Mouse (Mus musculus) layer of hippocampus, postnatal 25 days (tissue): ENCODE measurements at regions not wholly inside any gene's neighbourhood (a gene's known extent, or its start where the extent isn't known, plus 50 kb on each side); places are given as distances from the start of the nearest gene placed in this dataset.

Experiments used
- DNase-seq, 2 experiments: peaks; one replicate each; pipeline ENCODE4 v3.0.0; 2022; ENCODE audit warnings: mixed read lengths in 2 of 2, low spot score in 1 of 2; ENCODE audit errors: extremely low spot score in 1 of 2

GRCm38 (mm10) chr17:65193341-65193740 lies 347.2 kb downstream of the Tmem232 start:
- no peak for DNase-seq

- no peak for DNase-seq
These were observed 348.0 kb downstream of the Tmem232 start for GRCm38 (mm10) chr17:65192432-65193059.

DNA sequence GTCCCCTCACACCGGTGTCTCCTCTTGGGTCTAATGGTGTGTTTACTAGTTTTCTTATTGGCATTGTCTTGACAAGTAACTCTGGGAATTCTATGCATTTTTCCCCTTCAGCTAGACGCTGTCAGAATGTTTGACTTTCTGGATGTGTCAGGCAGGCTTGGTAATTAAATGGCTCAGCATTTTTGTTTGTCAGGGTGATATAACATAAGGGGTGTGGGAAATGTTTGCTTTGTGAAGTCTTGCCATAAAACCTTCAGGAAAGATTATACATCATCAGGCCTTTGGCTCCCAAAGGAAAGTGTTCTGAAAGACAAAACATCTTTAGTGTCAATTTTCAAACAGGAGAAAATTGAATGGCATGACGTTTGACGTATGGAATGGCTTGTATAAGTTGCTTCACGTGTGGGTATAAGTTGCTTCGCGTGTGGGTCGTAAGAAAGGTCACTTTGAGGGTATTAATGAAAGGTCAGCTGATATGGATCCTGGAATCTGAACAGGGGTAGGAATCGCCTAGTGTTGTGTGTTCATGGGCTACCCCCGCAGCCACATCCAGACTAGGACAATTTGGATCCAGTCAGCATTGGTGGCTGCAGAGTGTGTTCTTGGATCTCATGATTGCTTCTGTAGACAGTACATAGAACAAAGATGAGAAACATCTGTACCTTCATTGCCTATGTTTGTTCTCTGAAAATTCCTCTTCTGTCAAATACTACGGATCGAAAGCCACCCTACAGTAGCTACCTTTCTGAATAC lies 349.6 kb downstream of the Tmem232 start:
- DNase-seq, result no peak

DNA sequence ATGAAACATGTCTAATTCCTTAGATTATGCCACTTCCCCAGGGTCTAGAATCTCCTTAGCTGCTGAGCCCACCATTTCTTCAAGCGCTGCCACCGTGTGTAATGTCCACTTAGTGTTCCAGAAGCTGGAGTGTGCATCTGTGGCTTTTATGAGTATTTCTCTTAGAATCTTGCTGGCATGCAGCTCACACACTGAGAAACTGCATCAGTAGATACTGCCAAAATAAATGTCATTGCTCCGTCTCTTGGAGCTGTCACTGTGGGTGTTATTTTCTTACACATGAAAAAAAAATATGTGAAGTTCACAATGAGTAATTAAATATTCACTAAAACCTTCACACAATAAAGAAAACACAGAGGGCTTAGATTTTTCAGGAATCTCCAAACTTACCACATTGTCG lies 345.3 kb upstream of the 4930583I09Rik start:
- no peak for DNase-seq

DNA sequence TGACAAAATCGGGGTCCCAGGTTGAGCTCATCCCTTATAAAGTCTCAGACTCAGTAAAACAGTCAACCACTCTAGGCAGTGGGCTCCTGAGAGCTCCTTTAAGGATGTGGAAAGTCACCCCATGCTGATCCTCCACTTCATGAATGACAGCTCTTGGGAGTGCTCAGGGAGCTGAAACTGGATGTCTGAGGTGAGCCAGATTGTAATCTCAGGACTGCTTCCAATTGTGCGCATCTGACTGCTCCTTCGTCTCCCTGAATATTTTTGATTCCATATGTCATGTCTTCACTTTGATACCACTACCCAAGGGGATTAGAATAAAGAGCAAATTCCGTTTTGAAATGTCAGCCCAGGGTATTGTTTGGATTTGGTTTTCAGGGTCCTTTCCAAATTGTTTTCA lies 339.9 kb upstream of the 4930583I09Rik start:
- DNase-seq, result no peak

GRCm38 (mm10) chr17:65174114-65174513 lies 338.2 kb upstream of the 4930583I09Rik start:
- DNase-seq, result no peak

- no peak for DNase-seq
These were observed 337.4 kb upstream of the 4930583I09Rik start for GRCm38 (mm10) chr17:65173236-65173635.

GRCm38 (mm10) chr17:65170691-65171090 lies 334.8 kb upstream of the 4930583I09Rik start:
- DNase-seq, result peak in 1 of 2 experiments; percentile 16

DNA sequence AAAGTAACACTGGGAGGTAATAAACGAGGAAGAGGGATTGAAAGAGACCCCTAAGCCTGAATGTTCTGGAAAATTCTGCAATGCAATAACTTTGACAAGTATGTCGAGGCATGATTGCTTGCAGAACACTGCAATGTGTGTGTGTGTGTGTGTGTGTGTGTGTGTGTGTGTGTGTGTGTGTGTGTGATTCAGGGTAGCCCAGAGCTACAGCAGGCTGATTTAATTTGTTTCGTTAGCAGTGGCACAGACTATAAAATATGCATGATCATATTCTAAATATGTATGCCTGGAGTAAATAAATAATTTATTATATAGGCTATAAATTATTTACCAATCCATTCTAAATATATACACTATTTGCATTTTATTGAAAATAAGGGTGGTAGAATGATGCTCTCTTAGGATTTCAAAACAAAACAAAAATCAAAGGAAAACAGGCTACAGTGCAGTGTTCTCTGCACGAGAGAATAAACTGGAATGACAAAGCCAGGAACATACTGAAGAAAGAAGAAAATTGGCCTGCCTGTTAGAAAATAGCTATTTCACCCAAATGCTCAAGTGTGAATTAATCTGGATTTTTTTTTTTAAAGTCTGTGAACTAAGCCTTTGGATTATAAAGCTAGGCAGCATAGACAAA lies 334.2 kb upstream of the 4930583I09Rik start:
- no peak for DNase-seq

GRCm38 (mm10) chr17:65146376-65146775 lies 310.5 kb upstream of the 4930583I09Rik start:
- DNase-seq, result peak; percentile 10 to 25

- no peak for DNase-seq
These were observed 278.8 kb upstream of the 4930583I09Rik start for GRCm38 (mm10) chr17:65114651-65115050.

- no peak for DNase-seq
These were observed 277.2 kb upstream of the 4930583I09Rik start for GRCm38 (mm10) chr17:65113121-65113520.

- DNase-seq, result no peak
These were observed 269.8 kb upstream of the 4930583I09Rik start for GRCm38 (mm10) chr17:65105622-65106021.

- DNase-seq, result no peak
These were observed 265.3 kb upstream of the 4930583I09Rik start for GRCm38 (mm10) chr17:65101157-65101556.

GRCm38 (mm10) chr17:65082249-65082648 lies 246.4 kb upstream of the 4930583I09Rik start:
- DNase-seq, result no peak

DNA sequence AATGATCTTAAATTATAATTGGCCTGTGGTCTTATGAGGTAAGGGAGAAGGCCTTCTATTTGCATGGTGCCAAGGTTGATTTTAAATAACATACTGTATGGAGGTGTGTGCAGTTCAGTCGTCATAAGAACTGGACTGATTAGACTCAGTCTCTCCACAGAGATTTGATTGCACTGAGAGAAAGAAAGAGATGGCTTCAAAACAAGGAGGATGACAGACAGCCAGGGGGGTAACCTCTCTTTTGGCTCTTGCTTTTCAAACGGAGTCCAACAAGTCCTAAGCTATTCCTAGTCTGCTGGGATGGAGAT lies 245.9 kb upstream of the 4930583I09Rik start:
- no peak for DNase-seq

- no peak for DNase-seq
These were observed 245.4 kb upstream of the 4930583I09Rik start for GRCm38 (mm10) chr17:65081072-65081778.

GRCm38 (mm10) chr17:65074878-65075277 lies 239.0 kb upstream of the 4930583I09Rik start:
- no peak for DNase-seq

- DNase-seq, result peak in 1 of 2 experiments; percentile 56
These were observed 235.2 kb upstream of the 4930583I09Rik start for GRCm38 (mm10) chr17:65071114-65071513.

- no peak for DNase-seq
These were observed 230.3 kb upstream of the 4930583I09Rik start for GRCm38 (mm10) chr17:65066135-65066534.

DNA sequence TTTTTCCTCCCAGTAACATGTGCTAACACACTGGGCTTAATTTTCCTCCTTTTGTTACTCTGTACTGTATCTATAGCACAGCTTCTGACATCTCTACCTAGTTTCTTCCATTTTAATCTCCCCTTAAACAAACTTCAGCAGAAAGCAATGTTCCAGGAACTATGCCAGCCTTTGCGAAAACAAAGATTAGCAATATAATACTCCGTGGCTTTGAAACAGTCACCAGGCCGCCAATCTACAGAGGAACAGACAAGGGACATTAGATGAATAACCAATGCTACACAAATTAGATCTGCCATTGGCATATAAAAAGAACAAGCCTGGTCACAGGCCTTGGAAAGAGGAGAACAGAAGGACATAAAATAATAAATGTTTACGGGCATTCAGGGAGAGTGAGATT lies 220.2 kb upstream of the 4930583I09Rik start:
- DNase-seq, result no peak
